Mouse (Mus musculus) hindbrain, postnatal 0 days (tissue): ENCODE measurements around the gene Nkx3-2. TPM values are rescaled to one million over a fixed set of nuclear protein-coding genes. Genes with fewer than 3 reads are reported as not detected.

Source experiments
- ATAC-seq: fragments of 200-750 bp; cut with Nextera tagmentation; 2 replicates; pipeline ENCODE4 v1.8.0; 2017; ENCODE audit warnings: mild to moderate bottlenecking, moderate TSS enrichment, moderate library complexity
- DNase-seq: peaks from one replicate; pipeline ENCODE4 v3.0.0-alpha.2; 2015; ENCODE audit warnings: low spot score
- H3K27ac ChIP-seq: fragments of 300-500 bp; sonication (generic); 2 replicates; pipeline ENCODE4 v1.5.1; 2014; ENCODE audit warnings: mild to moderate bottlenecking
- H3K27me3 ChIP-seq: fragments of 300-500 bp; sonication (generic); 2 replicates; pipeline ENCODE4 v1.6.1; 2014; ENCODE audit warnings: low read length, mixed read lengths; ENCODE audit not compliant: insufficient read depth
- H3K36me3 ChIP-seq: fragments of 300-500 bp; sonication (generic); 2 replicates; pipeline ENCODE4 v1.6.1; 2014; ENCODE audit warnings: low read length, mixed read lengths; ENCODE audit not compliant: insufficient read depth
- H3K4me1 ChIP-seq: fragments of 300-500 bp; sonication (generic); 2 replicates; pipeline ENCODE4 v1.6.1; 2014; ENCODE audit warnings: antibody characterized with exemption, low read length, mixed read lengths; ENCODE audit not compliant: insufficient read depth
- H3K4me2 ChIP-seq: fragments of 300-500 bp; sonication (generic); 2 replicates; pipeline ENCODE4 v1.6.1; 2014; ENCODE audit warnings: low read depth, mild to moderate bottlenecking, low read length, moderate library complexity, mixed read lengths
- H3K4me3 ChIP-seq: fragments of 300-500 bp; sonication (generic); 2 replicates; pipeline ENCODE4 v1.5.1; 2014; ENCODE audit warnings: low read length
- H3K9ac ChIP-seq: fragments of 300-500 bp; sonication (generic); replicated peaks from 2 replicates; pipeline ENCODE4 v1.6.1; 2014; ENCODE audit warnings: mild to moderate bottlenecking, low read length, moderate library complexity, mixed read lengths
- H3K9me3 ChIP-seq: fragments of 300-500 bp; sonication (generic); 2 replicates; pipeline ENCODE4 v1.6.1; 2016; ENCODE audit warnings: low read length, mixed read lengths
- CTCF ChIP-seq: IDR thresholded peaks from 2 replicates; pipeline ENCODE4 v1.5.1; 2016; ENCODE audit warnings: antibody characterized with exemption, control low read depth, low read depth
- WGBS: fragments of 180-500 bp; shearing (Covaris S2); extraction: QIAGEN DNeasy Blood & Tissue Kit; methylation state at CpG from one replicate; pipeline ENCODE4 v1.1.7; 2014; 5-methylcytosine and 5-hydroxymethylcytosine counted together
- polyA plus RNA-seq: library from polyadenylated mRNA; unstranded; fragments of >200 nt; fragmentation: Nextera tagmentation; extraction: Ambion mirVana; gene quantifications from 2 replicates; pipeline ENCODE4 v1.2.1, GENCODE M21; 2015
- total RNA-seq: library from RNA; depleted of rRNA; stranded (reverse); fragments of >200 nt; gene quantifications from 2 replicates; pipeline ENCODE4 v1.2.3, GENCODE M21; 2014; rRNA removed

Gene Nkx3-2
- not detected in 2 replicates for total RNA-seq
- not detected in 2 replicates for polyA plus RNA-seq

GRCm38 (mm10) chr5:41763731-41764721, at the start of gene Nkx3-2:
TSS of gene Nkx3-2 (minus strand) at chr5:41764501.
- DNase-seq (no peak), ATAC-seq (peak; percentile 39)

DNA sequence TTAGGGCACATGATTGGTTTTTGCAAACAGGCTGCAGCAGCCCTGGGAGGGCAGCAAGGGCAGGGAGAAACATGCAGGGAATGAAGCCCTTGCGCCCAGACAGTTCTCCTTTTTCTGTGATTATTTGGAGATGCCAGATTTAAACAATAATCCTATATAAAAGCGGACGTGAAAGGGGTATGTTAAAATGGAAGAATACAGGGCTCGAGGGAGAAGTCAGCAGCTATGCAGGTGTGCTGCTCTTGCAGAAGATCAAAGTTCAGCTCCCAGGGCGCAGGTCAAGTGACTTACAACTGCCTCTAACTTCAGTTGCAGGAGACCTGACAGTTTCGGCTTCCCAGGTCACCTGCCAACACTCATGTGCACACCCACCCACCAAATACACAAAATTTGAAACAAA, 48.2 kb upstream of the Nkx3-2 start:
- WGBS = 93% methylated on average over 6 of the region's 6 CpGs
- no peak for DNase-seq
- H3K27me3 ChIP-seq = no peaks in the 10 kb centered on the region
- TF ChIP-seq CTCF = no peak
- H3K4me2 ChIP-seq = no peak overlapping the region
- H3K4me1 ChIP-seq = no peaks in the 10 kb centered on the region
- no peak overlapping the region for H3K9ac ChIP-seq
- ATAC-seq = no peak
- H3K27ac ChIP-seq = no peak overlapping the region
- H3K36me3 ChIP-seq = peaks cover 57% of the 10 kb centered on the region
- H3K9me3 ChIP-seq = no peaks in the 10 kb centered on the region
- no peak overlapping the region for H3K4me3 ChIP-seq

More at GRCm38 (mm10) chr5:41763731-41764721, at the start of gene Nkx3-2:
- H3K9ac ChIP-seq = no peak within 1 kb of the TSS
- H3K4me1 ChIP-seq = peaks cover 10% of the 10 kb centered on the region
- TF ChIP-seq CTCF = no peak
- under 1% methylated on average over 77 of the region's 79 CpGs for WGBS
- no peak within 1 kb of the TSS for H3K27ac ChIP-seq
- no peaks in the 10 kb centered on the region for H3K36me3 ChIP-seq
- H3K9me3 ChIP-seq = no peaks in the 10 kb centered on the region
- H3K4me3 ChIP-seq = peak within 1 kb of the TSS; percentile 31
- peaks cover 81% of the 10 kb centered on the region for H3K27me3 ChIP-seq
- H3K4me2 ChIP-seq = peak within 1 kb of the TSS; percentile 59

DNA sequence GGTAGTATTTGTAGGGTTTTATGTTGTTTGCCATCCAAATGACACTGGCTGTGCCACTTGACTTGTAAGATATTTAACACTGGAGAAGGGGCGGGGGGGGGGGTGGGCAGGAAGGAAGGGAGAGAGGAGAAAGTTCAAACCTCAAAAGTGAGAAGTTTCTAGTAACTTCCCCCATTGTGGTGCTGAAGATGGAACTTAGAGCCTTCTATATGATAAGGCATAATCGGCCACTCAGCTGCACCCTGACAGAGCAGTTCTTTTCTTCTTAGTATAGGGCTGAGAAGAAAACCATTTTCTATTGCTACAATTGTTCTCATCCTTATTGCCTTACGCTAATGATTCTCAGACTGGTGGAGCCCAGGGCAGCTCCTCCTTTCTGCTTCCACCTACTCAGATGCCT, 47.0 kb upstream of the Nkx3-2 start:
- Histone ChIP-seq H3K4me2 (no peak overlapping the region), H3K36me3 (peaks cover 57% of the 10 kb centered on the region; the same call in 1 of the 2 replicates), H3K9me3 (no peaks in the 10 kb centered on the region), H3K4me1 (no peaks in the 10 kb centered on the region), H3K4me3 (no peak overlapping the region), H3K27ac (no peak overlapping the region), H3K9ac (no peak overlapping the region), H3K27me3 (no peaks in the 10 kb centered on the region)
- ATAC-seq (no peak), DNase-seq (no peak)
- 84% methylated on average over 3 of the region's 3 CpGs for WGBS
- TF ChIP-seq CTCF = no peak

DNA sequence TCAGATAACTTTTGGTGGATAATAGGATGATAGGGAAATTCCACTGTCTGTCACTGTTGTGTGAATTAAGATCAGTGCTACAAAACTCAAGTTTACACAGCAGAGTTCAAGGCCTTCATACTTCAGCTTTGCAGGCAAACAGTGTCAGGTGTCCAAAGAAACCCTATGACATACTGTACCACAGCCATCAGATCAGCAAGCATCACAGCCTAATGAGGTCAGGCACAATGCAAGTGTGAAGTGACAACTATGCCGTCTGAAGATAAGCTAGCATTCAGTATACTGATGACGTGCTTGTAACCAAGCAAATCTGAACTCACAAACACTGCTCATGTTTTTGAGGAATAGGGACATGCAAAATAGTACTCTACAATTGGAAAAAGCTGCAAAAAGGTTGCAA, 43.1 kb upstream of the Nkx3-2 start:
- ATAC-seq (no peak), DNase-seq (no peak)
- Histone ChIP-seq H3K27ac (no peak overlapping the region), H3K4me1 (no peaks in the 10 kb centered on the region), H3K9me3 (no peaks in the 10 kb centered on the region), H3K4me3 (no peak overlapping the region), H3K4me2 (no peak overlapping the region), H3K27me3 (no peaks in the 10 kb centered on the region), H3K9ac (no peak overlapping the region), H3K36me3 (peaks cover 54% of the 10 kb centered on the region)
- no peak for TF ChIP-seq CTCF
- 93% methylated on average over 2 of the region's 2 CpGs for WGBS

- H3K4me1 ChIP-seq = no peaks in the 10 kb centered on the region
- ATAC-seq (no peak), DNase-seq (no peak)
- TF ChIP-seq CTCF = no peak
- no peak overlapping the region for H3K4me3 ChIP-seq
- H3K9me3 ChIP-seq = no peaks in the 10 kb centered on the region
- peaks cover 48% of the 10 kb centered on the region for H3K36me3 ChIP-seq
- WGBS = 94% methylated on average over 5 of the region's 5 CpGs
- H3K4me2 ChIP-seq = no peak overlapping the region
- no peak overlapping the region for H3K27ac ChIP-seq
- no peaks in the 10 kb centered on the region for H3K27me3 ChIP-seq
- H3K9ac ChIP-seq = no peak overlapping the region
Observed at GRCm38 (mm10) chr5:41806176-41806575, 41.9 kb upstream of the Nkx3-2 start.

- no peak for ATAC-seq
- Histone ChIP-seq H3K4me3 (no peak overlapping the region), H3K9me3 (no peaks in the 10 kb centered on the region), H3K27me3 (no peaks in the 10 kb centered on the region), H3K4me1 (no peaks in the 10 kb centered on the region), H3K36me3 (peaks cover 49% of the 10 kb centered on the region), H3K27ac (no peak overlapping the region), H3K9ac (no peak overlapping the region), H3K4me2 (no peak overlapping the region)
- no peak for DNase-seq
- WGBS = 91% methylated on average over 2 of the region's 2 CpGs
- TF ChIP-seq CTCF = no peak
Observed at GRCm38 (mm10) chr5:41805085-41805484, 40.8 kb upstream of the Nkx3-2 start.

- DNase-seq = no peak
- 98% methylated on average over 2 of the region's 2 CpGs for WGBS
- no peak for TF ChIP-seq CTCF
- Histone ChIP-seq H3K4me2 (no peak overlapping the region), H3K36me3 (peaks cover 45% of the 10 kb centered on the region), H3K27me3 (no peaks in the 10 kb centered on the region), H3K4me3 (no peak overlapping the region), H3K9me3 (no peaks in the 10 kb centered on the region), H3K9ac (no peak overlapping the region), H3K4me1 (no peaks in the 10 kb centered on the region), H3K27ac (no peak overlapping the region)
- ATAC-seq = no peak
Observed at GRCm38 (mm10) chr5:41804643-41805042, 40.3 kb upstream of the Nkx3-2 start.
